Mouse (Mus musculus) lung, adult 18-20 months (tissue): ENCODE measurements around the gene C1ql4.
A peak's percentile ranks its signal among the peaks of the same experiment; 100 is the strongest.

ENCODE experiments used
- DNase-seq, 2 experiments: peaks; one replicate each; pipeline ENCODE4 v3.0.0; 2022; ENCODE audit warnings: mixed read lengths in 2 of 2

The C1ql4 gene

GRCm38 (mm10) chr15:99087253-99088075 is at the start of gene C1ql4:
C1ql4 (minus strand) TSS chr15:99087817.
- DNase-seq = no peak

- no peak for DNase-seq
Measured at GRCm38 (mm10) chr15:99129956-99130910, 42.6 kb upstream of the C1ql4 start.

- no peak for DNase-seq
Measured at GRCm38 (mm10) chr15:99129441-99129840, 41.8 kb upstream of the C1ql4 start.

- no peak for DNase-seq
Measured at GRCm38 (mm10) chr15:99127851-99128522, 40.4 kb upstream of the C1ql4 start.

GRCm38 (mm10) chr15:99126816-99127365 is 39.3 kb upstream of the C1ql4 start:
- no peak for DNase-seq

GRCm38 (mm10) chr15:99126081-99126815 is 38.6 kb upstream of the C1ql4 start:
- DNase-seq = peak; percentile 81 to 86

- no peak for DNase-seq
Measured at GRCm38 (mm10) chr15:99125711-99126080, 38.1 kb upstream of the C1ql4 start, which contains the start of gene Spats2. Spats2 (plus strand) TSS chr15:99125916.

GRCm38 (mm10) chr15:99122642-99123041 is 35.0 kb upstream of the C1ql4 start:
- no peak for DNase-seq

- no peak for DNase-seq
Measured at GRCm38 (mm10) chr15:99120814-99121213, 33.2 kb upstream of the C1ql4 start.

GRCm38 (mm10) chr15:99116539-99116938 is 28.9 kb upstream of the C1ql4 start:
- DNase-seq = no peak

GRCm38 (mm10) chr15:99115065-99115423 is 27.4 kb upstream of the C1ql4 start:
- DNase-seq = no peak

- no peak for DNase-seq
Measured at GRCm38 (mm10) chr15:99114312-99115064, 26.9 kb upstream of the C1ql4 start.

- no peak for DNase-seq
Measured at GRCm38 (mm10) chr15:99113396-99113975, 25.9 kb upstream of the C1ql4 start.

- no peak for DNase-seq
Measured at GRCm38 (mm10) chr15:99112843-99113395, 25.3 kb upstream of the C1ql4 start.

- no peak for DNase-seq
Measured at GRCm38 (mm10) chr15:99111809-99112208, 24.2 kb upstream of the C1ql4 start.

- DNase-seq = no peak
Measured at GRCm38 (mm10) chr15:99111139-99111538, 23.5 kb upstream of the C1ql4 start.

- no peak for DNase-seq
Measured at GRCm38 (mm10) chr15:99107866-99108265, 20.2 kb upstream of the C1ql4 start.

- DNase-seq = no peak
Measured at GRCm38 (mm10) chr15:99105238-99105637, 17.6 kb upstream of the C1ql4 start.

GRCm38 (mm10) chr15:99099984-99100383 is 12.4 kb upstream of the C1ql4 start:
- no peak for DNase-seq

GRCm38 (mm10) chr15:99099139-99099556 is 11.5 kb upstream of the C1ql4 start:
- DNase-seq = peak; percentile 77 to 82

- no peak for DNase-seq
Measured at GRCm38 (mm10) chr15:99098493-99098861, 10.9 kb upstream of the C1ql4 start.
